Mouse (Mus musculus): ENCODE data around the gene Prr5. TPM values are rescaled to one million over a fixed set of nuclear protein-coding genes. Genes with fewer than 3 reads are reported as not detected.
"Not testable (repeated sequence)": the region's sequence is repeated elsewhere in the genome, so short reads cannot be mapped to it uniquely, and the experiment has no call there.

The Prr5 gene
- polyA plus RNA-seq, 1 experiment from 2014 or later, result 16.3 TPM

DNA sequence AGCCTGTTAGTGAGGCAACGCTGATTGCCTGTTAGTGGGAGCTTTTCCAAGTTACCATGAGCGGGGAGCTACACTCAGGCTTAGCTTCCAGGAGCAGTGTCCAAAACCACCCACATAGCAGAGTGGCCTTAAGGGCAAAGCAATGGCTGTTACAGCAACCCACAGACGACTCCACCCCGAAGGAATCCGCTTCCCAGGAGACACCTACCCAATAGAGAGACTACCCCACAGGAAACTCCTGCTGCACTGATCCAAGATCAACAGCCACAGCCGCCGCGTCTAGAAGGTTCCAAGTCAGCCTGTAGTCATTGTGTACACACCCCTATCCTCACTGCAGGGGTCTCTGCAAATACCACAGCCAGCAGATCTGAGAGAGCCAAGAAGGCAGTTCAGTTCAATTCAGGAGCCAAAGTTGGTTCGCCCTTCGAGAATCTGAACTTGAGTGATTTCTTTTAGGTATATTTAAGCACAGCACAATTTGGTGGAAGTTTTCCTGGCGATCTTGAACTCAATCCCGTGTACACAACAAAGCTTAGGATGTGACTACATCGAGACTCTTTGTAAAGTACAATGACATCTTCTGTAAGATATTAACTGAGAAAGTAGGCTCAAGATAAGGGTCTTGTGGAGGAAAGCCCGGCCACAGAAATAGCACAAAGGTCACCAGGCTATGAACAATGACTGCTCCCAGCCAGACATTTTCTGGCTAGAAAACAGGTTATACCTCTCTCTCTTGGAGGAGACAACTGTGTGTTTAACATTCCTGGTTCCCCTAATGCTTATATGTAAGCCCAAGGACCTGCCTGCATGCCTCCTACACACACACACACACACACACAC is 43.4 kb downstream of the Prr5 start:
- Histone ChIP-seq H3K4me1 (peaks cover 18% of the 10 kb centered on the region), H3K27ac (0 out of 2 replicates have a peak overlapping the region, but pooled peaks have one; percentile 6), H3K27me3 (ENCODE audit: low read depth, poor library complexity, severe bottlenecking) (peaks cover 7% of the 10 kb centered on the region), H3K9me3 (replicated peaks) (no peaks in the 10 kb centered on the region), H3K36me3 (no peaks in the 10 kb centered on the region), H3K4me3 (no peak overlapping the region)
- no peak for DNase-seq (ENCODE audit: low spot score)
- WGBS, result 84% methylated on average over 14 of the region's 14 CpGs

- H3K4me1 ChIP-seq, result peaks cover 32% of the 10 kb centered on the region
- H3K4me3 ChIP-seq, result peak overlapping the region; percentile 44
- peak; percentile 83 for DNase-seq (ENCODE audit: low spot score)
- under 1% methylated on average over 17 of the region's 17 CpGs for WGBS
- peak overlapping the region; percentile 81 for H3K27ac ChIP-seq
- no peaks in the 10 kb centered on the region for H3K9me3 ChIP-seq (replicated peaks)
- peaks cover 21% of the 10 kb centered on the region for H3K27me3 ChIP-seq (ENCODE audit: low read depth, poor library complexity, severe bottlenecking)
- H3K36me3 ChIP-seq, result no peaks in the 10 kb centered on the region
These were observed 45.3 kb downstream of the Prr5 start for GRCm38 (mm10) chr15:84714730-84715129.

DNA sequence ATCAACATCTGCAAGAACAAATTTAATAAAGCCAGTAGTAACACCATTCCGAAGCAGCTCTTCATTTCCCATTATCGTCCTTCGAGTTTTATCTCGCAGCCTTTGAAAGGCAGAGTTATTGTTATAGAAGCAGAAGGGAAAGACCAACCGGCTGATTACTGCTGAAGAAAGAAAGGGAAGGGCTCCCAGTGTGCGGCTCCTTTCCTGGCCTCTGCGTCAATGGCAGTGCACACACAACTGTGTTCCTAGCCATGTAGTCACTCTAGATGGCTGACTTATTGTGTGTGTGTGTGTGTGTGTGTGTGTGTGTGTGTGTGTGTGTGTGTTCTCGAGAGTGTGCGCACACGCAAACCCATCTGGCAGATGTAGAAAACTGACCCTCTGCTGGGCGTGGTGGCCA is 45.7 kb downstream of the Prr5 start:
- Histone ChIP-seq H3K4me3 (peak overlapping the region; percentile 44), H3K27ac (peak overlapping the region; percentile 81), H3K36me3 (no peaks in the 10 kb centered on the region), H3K4me1 (peaks cover 36% of the 10 kb centered on the region), H3K9me3 (replicated peaks) (no peaks in the 10 kb centered on the region), H3K27me3 (ENCODE audit: low read depth, poor library complexity, severe bottlenecking) (peaks cover 25% of the 10 kb centered on the region)
- WGBS, result 48% methylated on average over 11 of the region's 11 CpGs
- DNase-seq (ENCODE audit: low spot score), result no peak

DNA sequence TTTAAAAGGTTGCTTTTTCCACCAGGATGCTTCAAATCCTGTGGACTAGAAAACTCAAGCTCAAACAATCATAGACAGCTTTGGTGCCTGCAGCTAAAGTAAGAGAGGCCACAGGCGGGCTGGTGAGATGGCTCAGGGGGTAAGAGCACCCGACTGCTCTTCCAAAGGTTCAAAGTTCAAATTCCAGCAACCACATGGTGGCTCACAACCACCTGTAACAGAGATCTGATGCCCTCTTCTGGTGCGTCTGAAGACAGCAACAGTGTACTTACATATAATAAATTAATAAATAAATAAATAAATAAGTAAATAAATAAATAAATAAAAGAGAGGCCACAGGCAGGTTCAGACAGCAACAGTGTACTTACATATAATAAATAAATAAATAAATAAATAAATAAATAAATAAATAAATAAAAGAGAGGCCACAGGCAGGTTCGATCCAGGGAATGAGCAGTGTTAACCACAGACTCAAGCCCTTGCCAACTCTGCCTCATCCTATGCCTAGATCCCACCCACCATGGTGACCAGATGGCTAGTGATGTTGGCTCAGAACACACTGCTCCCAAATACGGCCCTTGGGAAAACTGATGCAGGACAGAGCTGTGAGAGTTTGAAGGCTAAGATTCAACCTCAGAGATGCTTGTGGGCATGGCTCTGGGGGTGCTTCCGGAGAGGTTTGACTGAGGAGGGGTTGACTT is 48.3 kb downstream of the Prr5 start:
- not testable (repeated sequence) for H3K36me3 ChIP-seq; H3K4me3 ChIP-seq; H3K27ac ChIP-seq; DNase-seq (ENCODE audit: low spot score); H3K9me3 ChIP-seq (replicated peaks)
- WGBS, result 63% methylated on average over 6 of the region's 6 CpGs
- peaks cover 36% of the 10 kb centered on the region for H3K27me3 ChIP-seq (ENCODE audit: low read depth, poor library complexity, severe bottlenecking)
- peaks cover 46% of the 10 kb centered on the region for H3K4me1 ChIP-seq

DNA sequence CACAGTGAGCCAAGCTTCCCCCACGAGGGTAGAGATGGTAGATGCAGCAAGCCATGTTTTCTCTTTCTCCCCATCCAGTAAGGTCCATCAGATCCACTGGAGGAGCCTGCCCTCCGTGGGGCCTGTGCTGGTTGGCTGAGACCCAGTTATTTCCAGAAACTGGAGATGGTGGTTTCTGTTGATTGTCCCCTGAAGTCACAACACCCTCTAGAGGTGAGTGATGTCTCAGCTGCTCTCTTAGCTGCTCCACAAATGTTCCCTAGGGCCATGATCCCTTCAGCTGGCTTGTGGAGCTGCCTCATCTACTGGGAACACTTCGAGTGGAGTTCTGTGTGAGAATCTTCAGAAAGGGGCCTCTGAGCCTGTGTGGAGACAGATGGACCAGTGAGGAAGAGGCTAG is 49.4 kb downstream of the Prr5 start:
- no peak for DNase-seq (ENCODE audit: low spot score)
- peaks cover 46% of the 10 kb centered on the region for H3K4me1 ChIP-seq
- peaks cover 36% of the 10 kb centered on the region for H3K27me3 ChIP-seq (ENCODE audit: low read depth, poor library complexity, severe bottlenecking)
- no peaks in the 10 kb centered on the region for H3K9me3 ChIP-seq (replicated peaks)
- H3K4me3 ChIP-seq, result no peak overlapping the region
- 71% methylated on average over 3 of the region's 3 CpGs for WGBS
- no peak overlapping the region for H3K27ac ChIP-seq
- no peaks in the 10 kb centered on the region for H3K36me3 ChIP-seq

- DNase-seq (ENCODE audit: low spot score), result peak; percentile 69
- 3% methylated on average over 24 of the region's 24 CpGs for WGBS
- Histone ChIP-seq H3K36me3 (no peaks in the 10 kb centered on the region), H3K4me3 (peak within 1 kb of the TSS; percentile 47), H3K27ac (peak within 1 kb of the TSS; percentile 71), H3K27me3 (ENCODE audit: low read depth, poor library complexity, severe bottlenecking) (peaks cover 36% of the 10 kb centered on the region), H3K4me1 (peaks cover 39% of the 10 kb centered on the region), H3K9me3 (replicated peaks) (no peaks in the 10 kb centered on the region)
These were observed 50.4 kb downstream of the Prr5 start, which contains the start of gene Arhgap8 for GRCm38 (mm10) chr15:84719791-84720190. Gene Arhgap8, plus strand, starts transcription at chr15:84720052.

- Histone ChIP-seq H3K4me3 (peak overlapping the region; percentile 47), H3K36me3 (no peaks in the 10 kb centered on the region), H3K4me1 (peaks cover 34% of the 10 kb centered on the region), H3K9me3 (replicated peaks) (no peaks in the 10 kb centered on the region), H3K27ac (peak overlapping the region; percentile 71), H3K27me3 (ENCODE audit: low read depth, poor library complexity, severe bottlenecking) (peaks cover 36% of the 10 kb centered on the region)
- DNase-seq (ENCODE audit: low spot score), result peak; percentile 71
- WGBS, result 5% methylated on average over 33 of the region's 33 CpGs
These were observed 51.1 kb downstream of the Prr5 start for GRCm38 (mm10) chr15:84720291-84721204.

DNA sequence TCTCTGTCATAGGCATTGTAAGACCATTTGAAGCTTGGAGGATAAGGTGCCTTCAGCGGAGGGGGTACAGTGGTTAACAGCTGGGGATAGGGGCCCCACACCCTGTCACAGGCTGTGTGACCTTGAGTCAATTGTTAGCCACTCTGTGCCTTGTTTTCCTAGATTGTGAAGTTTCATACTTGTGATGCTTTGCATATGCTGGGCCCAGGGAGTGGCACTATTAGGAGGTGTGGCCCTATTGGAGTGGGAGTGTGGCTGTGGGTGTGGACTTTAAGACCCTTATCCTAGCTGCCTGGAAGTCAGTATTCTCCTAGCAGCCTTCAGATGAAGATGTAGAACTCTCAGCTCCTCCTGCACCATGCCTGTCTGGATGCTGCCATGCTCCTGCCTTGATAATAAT is 54.2 kb downstream of the Prr5 start:
- H3K27ac ChIP-seq; DNase-seq (ENCODE audit: low spot score); H3K36me3 ChIP-seq; H3K4me3 ChIP-seq; H3K9me3 ChIP-seq (replicated peaks): not testable (repeated sequence)
- peaks cover 33% of the 10 kb centered on the region for H3K27me3 ChIP-seq (ENCODE audit: low read depth, poor library complexity, severe bottlenecking)
- peaks cover 42% of the 10 kb centered on the region for H3K4me1 ChIP-seq
- WGBS, result 91% methylated on average over 1 of the region's 1 CpGs

DNA sequence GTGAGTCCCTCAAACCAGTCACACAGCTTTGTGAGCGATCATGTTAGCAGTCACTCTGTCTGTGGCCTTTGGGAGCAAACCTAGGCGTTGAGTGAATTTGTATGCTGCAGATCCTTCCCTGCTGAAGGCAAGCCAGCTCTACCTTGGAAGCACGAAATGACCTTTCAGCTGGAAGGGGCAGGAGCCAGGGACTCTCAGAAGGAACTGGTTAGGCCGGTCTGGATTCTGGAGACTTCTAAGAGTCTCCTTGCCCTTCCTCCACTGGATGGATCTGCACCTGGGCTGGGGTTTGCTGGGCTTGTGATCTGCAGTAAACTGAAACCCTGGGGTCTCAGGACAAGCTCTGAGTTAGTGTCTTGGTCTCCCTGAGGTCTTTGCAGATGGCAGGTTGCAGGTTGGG is 54.8 kb downstream of the Prr5 start:
- H3K27me3 ChIP-seq (ENCODE audit: low read depth, poor library complexity, severe bottlenecking), result peaks cover 27% of the 10 kb centered on the region
- DNase-seq (ENCODE audit: low spot score), result no peak
- H3K9me3 ChIP-seq (replicated peaks), result no peaks in the 10 kb centered on the region
- no peak overlapping the region for H3K4me3 ChIP-seq
- H3K36me3 ChIP-seq, result no peaks in the 10 kb centered on the region
- H3K27ac ChIP-seq, result no peak overlapping the region
- peaks cover 36% of the 10 kb centered on the region for H3K4me1 ChIP-seq
- WGBS, result 63% methylated on average over 4 of the region's 4 CpGs

- no peaks in the 10 kb centered on the region for H3K9me3 ChIP-seq (replicated peaks)
- WGBS, result 80% methylated on average over 6 of the region's 6 CpGs
- no peaks in the 10 kb centered on the region for H3K27me3 ChIP-seq (ENCODE audit: low read depth, poor library complexity, severe bottlenecking)
- no peak overlapping the region for H3K27ac ChIP-seq
- no peaks in the 10 kb centered on the region for H3K36me3 ChIP-seq
- H3K4me1 ChIP-seq, result peaks cover 18% of the 10 kb centered on the region
- DNase-seq (ENCODE audit: low spot score), result no peak
- H3K4me3 ChIP-seq, result no peak overlapping the region
These were observed 60.3 kb downstream of the Prr5 start for GRCm38 (mm10) chr15:84729685-84730084.

DNA sequence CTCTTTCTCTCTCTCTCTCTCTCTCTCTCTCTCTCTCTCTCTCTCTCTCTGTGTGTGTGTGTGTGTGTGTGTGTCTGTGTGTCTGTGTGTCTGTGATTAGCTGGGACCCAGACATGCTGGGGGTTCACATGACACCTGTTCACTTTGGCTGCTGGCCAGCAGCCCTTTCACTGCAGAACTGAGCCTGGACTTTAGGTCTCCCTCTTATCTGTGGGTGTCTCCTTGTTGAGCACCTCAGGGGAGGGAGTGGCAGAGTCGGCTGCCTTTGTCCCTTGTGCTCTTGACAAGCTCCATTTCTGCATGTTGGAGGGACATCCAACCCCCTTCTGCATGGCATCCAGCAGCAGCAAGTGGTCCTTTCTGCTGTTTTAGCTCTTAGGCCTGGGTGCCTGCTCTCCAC is 61.5 kb downstream of the Prr5 start:
- H3K4me1 ChIP-seq, result peaks cover 18% of the 10 kb centered on the region
- H3K9me3 ChIP-seq (replicated peaks), result no peaks in the 10 kb centered on the region
- whole genome bisulfite sequencing, result 79% methylated on average over 1 of the region's 1 CpGs
- H3K4me3 ChIP-seq, result no peak overlapping the region
- no peak for DNase-seq (ENCODE audit: low spot score)
- no peaks in the 10 kb centered on the region for H3K27me3 ChIP-seq (ENCODE audit: low read depth, poor library complexity, severe bottlenecking)
- no peaks in the 10 kb centered on the region for H3K36me3 ChIP-seq
- H3K27ac ChIP-seq, result no peak overlapping the region

GRCm38 (mm10) chr15:84731676-84732424 is 62.4 kb downstream of the Prr5 start:
- Histone ChIP-seq H3K27ac (peak overlapping the region; percentile 19; the same call in 1 of the 2 replicates), H3K36me3 (no peaks in the 10 kb centered on the region), H3K9me3 (replicated peaks) (no peaks in the 10 kb centered on the region), H3K4me1 (peaks cover 26% of the 10 kb centered on the region), H3K4me3 (no peak overlapping the region), H3K27me3 (ENCODE audit: low read depth, poor library complexity, severe bottlenecking) (no peaks in the 10 kb centered on the region)
- no peak for DNase-seq (ENCODE audit: low spot score)
- WGBS, result 77% methylated on average over 18 of the region's 18 CpGs
